Mouse (Mus musculus): Measurements from ENCODE around the gene Bcl11a. TPM values are rescaled to one million over a fixed set of nuclear protein-coding genes. Genes with fewer than 3 reads are reported as not detected.

Bcl11a gene
- polyA plus RNA-seq, 1 experiment = 89.4 TPM

- TF ChIP-seq CTCF (IDR thresholded peaks at IDR 0.05; ENCODE audit: insufficient read depth, low read depth, low read length) = no peak
- no peak for TF ChIP-seq POLR2A (IDR thresholded peaks at IDR 0.05; ENCODE audit: insufficient read depth, low read depth, low read length)
- H3K4me1 ChIP-seq (ENCODE audit: control insufficient read depth, insufficient read depth, low read length) = no peaks in the 10 kb centered on the region
- no peak overlapping the region for H3K4me3 ChIP-seq (ENCODE audit: insufficient read depth, low read depth, low read length)
- WGBS = 84% methylated on average over 6 of the region's 6 CpGs
- no peak overlapping the region for H3K27ac ChIP-seq (ENCODE audit: insufficient read depth, low read depth, low read length)
These were observed 131.1 kb downstream of the Bcl11a start for GRCm38 (mm10) chr11:24208951-24209351.

GRCm38 (mm10) chr11:24214509-24215134, 136.8 kb downstream of the Bcl11a start:
- WGBS = 89% methylated on average over 3 of the region's 3 CpGs
- no peak overlapping the region for H3K4me3 ChIP-seq (ENCODE audit: insufficient read depth, low read depth, low read length)

DNA sequence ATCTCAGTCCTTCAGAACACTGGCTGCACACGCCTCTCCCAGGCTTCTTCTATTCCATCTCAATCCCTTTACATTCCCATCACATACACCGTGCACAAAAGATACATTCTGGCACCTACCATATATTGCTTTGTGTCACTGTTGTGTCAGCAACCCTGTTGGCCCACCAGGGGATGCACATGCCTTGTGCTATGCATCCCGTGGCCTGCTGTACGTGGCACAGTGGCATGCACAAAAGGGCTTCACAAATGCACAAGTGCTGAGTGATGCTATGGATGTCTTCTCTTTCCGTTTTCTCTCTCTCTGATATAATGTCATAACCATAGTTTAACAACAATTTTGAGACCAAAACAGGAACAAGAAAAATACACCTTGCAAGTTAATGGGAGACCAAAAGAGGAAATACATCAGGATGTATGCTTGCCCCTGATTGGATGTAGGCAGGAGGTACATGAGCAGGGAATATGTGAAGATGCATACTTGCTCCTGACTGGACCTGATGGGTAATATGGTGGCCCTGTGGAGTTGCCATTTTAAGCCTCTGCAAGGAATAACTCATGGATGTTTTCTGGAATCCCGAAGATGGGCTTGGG, 140.0 kb downstream of the Bcl11a start:
- Histone ChIP-seq H3K27ac (ENCODE audit: insufficient read depth, low read depth, low read length) (no peak overlapping the region), H3K4me1 (ENCODE audit: control insufficient read depth, insufficient read depth, low read length) (no peaks in the 10 kb centered on the region), H3K4me3 (ENCODE audit: insufficient read depth, low read depth, low read length) (no peak overlapping the region)
- TF ChIP-seq POLR2A (IDR thresholded peaks at IDR 0.05; ENCODE audit: insufficient read depth, low read depth, low read length) (no peak), CTCF (IDR thresholded peaks at IDR 0.05; ENCODE audit: insufficient read depth, low read depth, low read length) (no peak)
- WGBS = 94% methylated on average over 6 of the region's 6 CpGs

More at GRCm38 (mm10) chr11:24214509-24215134, 136.8 kb downstream of the Bcl11a start:
- Histone ChIP-seq H3K27ac (ENCODE audit: insufficient read depth, low read depth, low read length) (no peak overlapping the region), H3K4me1 (ENCODE audit: control insufficient read depth, insufficient read depth, low read length) (no peaks in the 10 kb centered on the region)
- TF ChIP-seq POLR2A (IDR thresholded peaks at IDR 0.05; ENCODE audit: insufficient read depth, low read depth, low read length) (no peak), CTCF (IDR thresholded peaks at IDR 0.05; ENCODE audit: insufficient read depth, low read depth, low read length) (no peak)

DNA sequence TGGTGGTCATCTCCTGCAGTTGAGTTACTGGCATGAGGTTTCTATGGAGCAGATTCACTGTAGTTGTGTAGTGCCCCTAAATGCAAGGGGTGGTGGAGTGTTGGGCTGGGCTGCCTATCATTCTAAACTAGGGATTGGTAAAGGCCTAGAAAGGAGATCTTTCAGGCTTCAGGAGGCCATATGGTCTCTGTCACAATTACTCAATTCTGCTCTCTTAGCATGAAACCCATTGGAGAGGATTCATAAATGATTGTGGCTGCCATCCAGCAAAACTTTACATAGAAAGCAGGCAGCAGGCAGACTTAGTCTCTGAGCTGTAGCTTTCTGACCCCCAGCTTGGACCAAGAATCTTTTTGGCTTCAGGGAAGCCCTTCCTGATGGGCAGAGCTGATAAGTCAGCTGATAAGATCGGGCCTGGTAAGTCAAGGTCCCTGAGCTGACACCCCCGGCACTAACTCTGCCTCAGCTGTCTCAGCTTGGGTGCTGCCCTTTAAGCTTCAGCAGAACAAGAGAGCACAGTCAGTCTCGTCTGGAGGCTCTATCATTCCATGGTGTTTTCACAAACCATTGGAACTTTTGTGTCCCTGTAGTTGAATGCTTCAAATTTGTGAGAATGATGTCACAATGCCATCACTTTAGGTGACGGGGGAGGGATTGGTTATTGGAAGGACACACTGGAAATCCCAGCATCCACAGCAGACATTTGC, 143.9 kb downstream of the Bcl11a start:
- 90% methylated on average over 4 of the region's 4 CpGs for WGBS
- Histone ChIP-seq H3K4me3 (ENCODE audit: insufficient read depth, low read depth, low read length) (no peak overlapping the region), H3K4me1 (ENCODE audit: control insufficient read depth, insufficient read depth, low read length) (no peaks in the 10 kb centered on the region), H3K27ac (ENCODE audit: insufficient read depth, low read depth, low read length) (no peak overlapping the region)
- TF ChIP-seq CTCF (IDR thresholded peaks at IDR 0.05; ENCODE audit: insufficient read depth, low read depth, low read length) (no peak), POLR2A (IDR thresholded peaks at IDR 0.05; ENCODE audit: insufficient read depth, low read depth, low read length) (no peak)

Other genes starting within 250 kb of the Bcl11a start
- gene Papolg, start 182.8 kb upstream of the Bcl11a start, polyA plus RNA-seq (2012; ENCODE audit: insufficient read depth, insufficient read length, low replicate concordance, missing spikeins) = not detected in 2 replicates
- not detected in 2 replicates for gene A830031A19Rik, start 3.0 kb upstream of the Bcl11a start, polyA plus RNA-seq (2012; ENCODE audit: insufficient read depth, insufficient read length, low replicate concordance, missing spikeins)